Mouse (Mus musculus) intestine, embryonic 16.5 days (tissue): ENCODE measurements around the gene Miga2. TPM values are rescaled to one million over a fixed set of nuclear protein-coding genes. Genes with fewer than 3 reads are reported as not detected.
A peak's percentile ranks its signal among the peaks of the same experiment; 100 is the strongest.

Experiments
- ATAC-seq: fragments of 200-750 bp; cut with Nextera tagmentation; 2 replicates; pipeline ENCODE4 v1.8.0; 2017; ENCODE audit warnings: moderate TSS enrichment, moderate library complexity
- H3K27ac ChIP-seq: fragments of 300-500 bp; sonication (generic); 2 replicates; pipeline ENCODE4 v1.5.1; 2014; ENCODE audit warnings: mild to moderate bottlenecking, low read length
- H3K27me3 ChIP-seq: fragments of 300-500 bp; sonication (generic); replicated peaks from 2 replicates; pipeline ENCODE4 v1.6.1; 2014; ENCODE audit warnings: low read length, control low read depth, mixed read lengths; ENCODE audit not compliant: control insufficient read depth, insufficient read depth
- H3K36me3 ChIP-seq: fragments of 300-500 bp; sonication (generic); 2 replicates; pipeline ENCODE4 v1.6.1; 2014; ENCODE audit warnings: low read length, control low read depth; ENCODE audit not compliant: control insufficient read depth, insufficient read depth
- H3K4me1 ChIP-seq: fragments of 300-500 bp; sonication (generic); 2 replicates; pipeline ENCODE4 v1.6.1; 2014; ENCODE audit warnings: low read length, control low read depth, mixed read lengths; ENCODE audit not compliant: control insufficient read depth, insufficient read depth
- H3K4me2 ChIP-seq: fragments of 300-500 bp; sonication (generic); 2 replicates; pipeline ENCODE4 v1.6.1; 2014; ENCODE audit warnings: low read depth, low read length, control low read depth
- H3K4me3 ChIP-seq: fragments of 300-500 bp; sonication (generic); 2 replicates; pipeline ENCODE4 v1.5.1; 2014; ENCODE audit warnings: mild to moderate bottlenecking, low read length
- H3K9ac ChIP-seq: fragments of 300-500 bp; sonication (generic); 2 replicates; pipeline ENCODE4 v1.6.1; 2014; ENCODE audit warnings: low read depth, low read length
- H3K9me3 ChIP-seq: fragments of 300-500 bp; sonication (generic); 2 replicates; pipeline ENCODE4 v1.6.1; 2016; ENCODE audit warnings: low read length, control low read depth; ENCODE audit not compliant: control insufficient read depth
- WGBS: fragments of 180-500 bp; shearing (Covaris S2); extraction: QIAGEN DNeasy Blood & Tissue Kit; methylation state at CpG from one replicate; pipeline ENCODE4 v1.1.7; 2014; 5-methylcytosine and 5-hydroxymethylcytosine counted together
- polyA plus RNA-seq: library from polyadenylated mRNA; unstranded; fragments of >200 nt; fragmentation: Nextera tagmentation; extraction: Ambion mirVana; gene quantifications from 2 replicates; pipeline ENCODE4 v1.2.1, GENCODE M21; 2015

Miga2 gene
- polyA plus RNA-seq, 1 experiment from 2014 or later, result 23.1 TPM

DNA sequence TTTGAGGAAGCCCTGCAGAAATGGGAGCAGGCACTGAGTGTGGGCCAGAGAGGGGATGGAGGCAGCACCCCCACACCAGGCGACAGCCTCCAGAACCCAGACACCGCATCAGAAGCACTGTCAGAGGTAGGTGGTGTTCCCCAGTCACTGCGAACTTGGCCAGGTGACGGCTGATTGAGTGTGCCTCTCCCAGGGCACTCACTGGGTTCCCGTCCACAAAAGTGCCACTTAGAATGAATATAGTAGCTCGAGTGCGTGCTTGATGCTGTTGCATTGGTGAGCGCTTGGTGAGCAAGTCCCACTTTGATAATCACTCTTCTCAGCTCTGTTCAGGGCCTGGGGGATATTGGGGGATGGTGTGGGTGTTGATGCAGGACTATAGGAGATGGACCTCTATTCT, 7.5 kb downstream of the Miga2 start:
- H3K9ac ChIP-seq, result no peak overlapping the region
- H3K4me1 ChIP-seq, result no peaks in the 10 kb centered on the region
- H3K36me3 ChIP-seq, result peaks cover 23% of the 10 kb centered on the region
- H3K27me3 ChIP-seq, result no peaks in the 10 kb centered on the region
- H3K27ac ChIP-seq, result no peak overlapping the region
- no peaks in the 10 kb centered on the region for H3K9me3 ChIP-seq
- 97% methylated on average over 8 of the region's 8 CpGs for WGBS
- H3K4me2 ChIP-seq, result no peak overlapping the region
- ATAC-seq, result no peak
- no peak overlapping the region for H3K4me3 ChIP-seq

DNA sequence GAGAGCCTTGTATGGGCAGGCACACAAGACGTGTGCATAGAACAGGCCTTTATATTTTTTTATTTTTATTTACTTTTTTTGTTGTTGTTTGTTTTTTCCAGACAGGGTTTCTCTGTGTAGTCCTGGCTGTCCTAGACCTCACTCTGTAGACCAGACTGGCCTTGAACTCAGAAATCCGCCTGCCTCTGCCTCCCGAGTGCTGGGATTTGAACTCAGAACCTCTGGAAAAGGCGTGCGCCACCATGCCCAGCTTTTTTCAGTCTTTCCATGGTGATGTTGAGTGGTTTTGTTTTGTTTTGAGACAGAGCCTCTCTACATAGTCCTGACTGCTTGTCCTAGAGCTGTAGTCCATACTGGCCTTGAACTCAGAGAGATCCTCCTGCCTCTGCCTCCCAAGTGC, 8.7 kb downstream of the Miga2 start:
- no peaks in the 10 kb centered on the region for H3K9me3 ChIP-seq
- no peak overlapping the region for H3K9ac ChIP-seq
- WGBS, result 95% methylated on average over 5 of the region's 5 CpGs
- H3K27ac ChIP-seq, result no peak overlapping the region
- ATAC-seq, result no peak
- no peaks in the 10 kb centered on the region for H3K4me1 ChIP-seq
- H3K27me3 ChIP-seq, result no peaks in the 10 kb centered on the region
- H3K4me2 ChIP-seq, result no peak overlapping the region
- H3K4me3 ChIP-seq, result no peak overlapping the region
- H3K36me3 ChIP-seq, result peaks cover 26% of the 10 kb centered on the region

DNA sequence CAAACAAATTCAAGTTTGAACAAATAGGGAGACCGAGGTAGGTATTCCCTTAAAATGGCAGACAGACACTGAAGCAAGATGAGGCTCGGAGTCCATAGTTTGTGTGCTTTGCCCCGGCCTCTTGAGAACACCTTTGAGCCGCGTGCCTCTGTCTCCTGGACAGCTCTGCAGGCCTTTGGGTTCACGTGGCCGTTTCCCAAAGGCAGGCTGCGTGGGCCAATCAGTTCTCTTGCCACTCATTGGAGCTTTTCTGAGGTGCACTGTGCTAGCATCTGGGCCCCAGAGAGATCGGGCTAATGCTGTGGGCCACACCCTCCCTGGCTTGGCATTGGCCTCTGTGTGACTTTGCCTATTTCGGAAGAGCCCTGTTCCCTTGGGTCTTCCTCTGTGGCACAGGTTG, 11.9 kb downstream of the Miga2 start:
- no peak overlapping the region for H3K4me3 ChIP-seq
- no peaks in the 10 kb centered on the region for H3K4me1 ChIP-seq
- H3K27me3 ChIP-seq, result no peaks in the 10 kb centered on the region
- ATAC-seq, result no peak
- peaks cover 30% of the 10 kb centered on the region for H3K36me3 ChIP-seq
- WGBS, result 91% methylated on average over 10 of the region's 10 CpGs
- H3K4me2 ChIP-seq, result no peak overlapping the region
- no peaks in the 10 kb centered on the region for H3K9me3 ChIP-seq
- H3K9ac ChIP-seq, result no peak overlapping the region
- no peak overlapping the region for H3K27ac ChIP-seq

DNA sequence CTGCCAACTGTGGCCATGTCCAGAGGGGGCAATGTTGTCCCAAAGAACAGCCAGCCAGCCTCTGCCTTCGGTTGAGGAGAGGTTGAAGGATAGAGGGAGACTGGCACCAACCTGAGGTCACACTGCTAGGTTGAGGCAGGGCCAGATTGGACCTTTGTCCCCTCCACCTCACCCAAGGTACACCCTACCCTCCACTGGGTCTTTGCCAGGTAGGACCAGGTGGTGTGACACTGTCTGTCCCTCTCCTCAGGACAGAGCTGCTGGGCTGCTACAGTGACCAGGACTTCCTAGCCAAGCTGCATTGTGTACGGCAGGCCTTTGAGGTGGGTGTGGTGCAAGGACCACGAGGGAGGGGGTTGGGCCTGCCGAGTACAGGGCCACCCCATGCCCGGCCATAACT, 13.7 kb downstream of the Miga2 start:
- Histone ChIP-seq H3K9me3 (no peaks in the 10 kb centered on the region), H3K36me3 (peaks cover 26% of the 10 kb centered on the region), H3K9ac (no peak overlapping the region), H3K4me2 (no peak overlapping the region), H3K4me1 (no peaks in the 10 kb centered on the region), H3K27ac (no peak overlapping the region), H3K4me3 (no peak overlapping the region), H3K27me3 (no peaks in the 10 kb centered on the region)
- ATAC-seq, result 0 out of 2 replicates have a peak, but pooled peaks have one; percentile 31
- WGBS, result 86% methylated on average over 5 of the region's 5 CpGs

- Histone ChIP-seq H3K9ac (no peak overlapping the region), H3K27ac (no peak overlapping the region), H3K4me3 (no peak overlapping the region), H3K27me3 (no peaks in the 10 kb centered on the region), H3K4me2 (no peak overlapping the region), H3K4me1 (no peaks in the 10 kb centered on the region), H3K36me3 (peaks cover 25% of the 10 kb centered on the region), H3K9me3 (no peaks in the 10 kb centered on the region)
- ATAC-seq, result no peak
- 90% methylated on average over 7 of the region's 7 CpGs for WGBS
These were observed 15.3 kb downstream of the Miga2 start for GRCm38 (mm10) chr2:30379307-30379706.

GRCm38 (mm10) chr2:30380564-30381376, 16.7 kb downstream of the Miga2 start:
- no peak overlapping the region for H3K4me3 ChIP-seq
- H3K4me2 ChIP-seq, result no peak overlapping the region
- no peaks in the 10 kb centered on the region for H3K9me3 ChIP-seq
- ATAC-seq, result no peak
- no peak overlapping the region for H3K27ac ChIP-seq
- no peaks in the 10 kb centered on the region for H3K4me1 ChIP-seq
- no peak overlapping the region for H3K9ac ChIP-seq
- no peaks in the 10 kb centered on the region for H3K27me3 ChIP-seq
- WGBS, result 88% methylated on average over 10 of the region's 10 CpGs
- H3K36me3 ChIP-seq, result peaks cover 25% of the 10 kb centered on the region

DNA sequence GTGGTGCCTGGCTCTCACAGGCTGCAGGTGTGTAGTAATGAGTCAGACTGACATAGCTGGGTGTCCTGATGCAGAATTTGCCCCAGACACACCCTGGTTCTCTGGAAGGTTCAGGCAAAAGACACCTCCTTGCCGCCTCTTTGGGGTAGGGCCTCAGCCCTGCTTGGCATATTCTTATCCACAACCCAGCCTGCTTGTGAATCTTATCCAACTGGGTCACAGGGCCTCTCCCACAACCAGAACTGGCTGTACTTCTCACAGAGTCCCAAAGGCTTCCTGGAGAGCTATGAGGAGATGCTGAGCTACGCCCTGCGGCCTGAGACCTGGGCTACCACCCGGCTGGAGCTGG, 17.3 kb downstream of the Miga2 start:
- Histone ChIP-seq H3K9ac (no peak overlapping the region), H3K4me2 (no peak overlapping the region), H3K9me3 (no peaks in the 10 kb centered on the region), H3K4me1 (no peaks in the 10 kb centered on the region), H3K36me3 (peaks cover 25% of the 10 kb centered on the region), H3K27me3 (no peaks in the 10 kb centered on the region), H3K27ac (no peak overlapping the region), H3K4me3 (no peak overlapping the region)
- ATAC-seq, result no peak
- 91% methylated on average over 4 of the region's 4 CpGs for WGBS

GRCm38 (mm10) chr2:30384814-30385213, 20.8 kb downstream of the Miga2 start:
- WGBS, result 72% methylated on average over 5 of the region's 5 CpGs
- ATAC-seq, result no peak
- H3K27me3 ChIP-seq, result no peaks in the 10 kb centered on the region
- no peak overlapping the region for H3K4me2 ChIP-seq
- no peaks in the 10 kb centered on the region for H3K4me1 ChIP-seq
- H3K4me3 ChIP-seq, result no peak overlapping the region
- no peak overlapping the region for H3K27ac ChIP-seq
- peaks cover 8% of the 10 kb centered on the region; the same call in 1 of the 2 replicates for H3K36me3 ChIP-seq
- no peaks in the 10 kb centered on the region for H3K9me3 ChIP-seq
- H3K9ac ChIP-seq, result no peak overlapping the region

GRCm38 (mm10) chr2:30385591-30385990, 21.6 kb downstream of the Miga2 start:
- Histone ChIP-seq H3K4me1 (no peaks in the 10 kb centered on the region), H3K9me3 (no peaks in the 10 kb centered on the region), H3K36me3 (peaks cover 8% of the 10 kb centered on the region; the same call in 1 of the 2 replicates), H3K4me3 (no peak overlapping the region), H3K9ac (no peak overlapping the region), H3K27me3 (no peaks in the 10 kb centered on the region), H3K4me2 (no peak overlapping the region), H3K27ac (no peak overlapping the region)
- 84% methylated on average over 4 of the region's 4 CpGs for WGBS
- no peak for ATAC-seq

- Histone ChIP-seq H3K9me3 (no peaks in the 10 kb centered on the region), H3K27ac (no peak overlapping the region), H3K4me1 (0 out of 2 replicates have a peak, but pooled peaks cover 3% of the 10 kb centered on the region), H3K36me3 (peaks cover 5% of the 10 kb centered on the region; the same call in 1 of the 2 replicates), H3K27me3 (no peaks in the 10 kb centered on the region), H3K9ac (no peak overlapping the region), H3K4me2 (no peak overlapping the region), H3K4me3 (no peak overlapping the region)
- ATAC-seq, result no peak
- 82% methylated on average over 9 of the region's 9 CpGs for WGBS
These were observed 22.9 kb downstream of the Miga2 start for GRCm38 (mm10) chr2:30386913-30387312.
